Mouse (Mus musculus): ENCODE data around the gene Ccnd3. TPM values are rescaled to one million over a fixed set of nuclear protein-coding genes. Genes with fewer than 3 reads are reported as not detected.

Ccnd3 gene
- 76.5 and 139 TPM in 2 replicates for polyA plus RNA-seq (2015; fragmentation: Nextera tagmentation; extraction: Ambion mirVana)

GRCm38 (mm10) chr17:47504941-47505346 lies at the start of gene Ccnd3:
Gene Ccnd3, plus strand, starts transcription at chr17:47505051.
- no peak for ATAC-seq (ENCODE audit: low FRiP score)
- WGBS, result 3% methylated on average over 22 of the region's 22 CpGs

GRCm38 (mm10) chr17:47458310-47458709 lies 46.5 kb upstream of the Ccnd3 start:
- Histone ChIP-seq H3K4me3 (replicated peaks) (no peak overlapping the region), H3K4me1 (no peaks in the 10 kb centered on the region), H3K9ac (replicated peaks) (no peak overlapping the region), H3K27ac (replicated peaks) (no peak overlapping the region), H3K4me2 (no peak overlapping the region), H3K9me3 (replicated peaks) (no peaks in the 10 kb centered on the region), H3K36me3 (no peaks in the 10 kb centered on the region), H3K27me3 (replicated peaks) (no peaks in the 10 kb centered on the region)
- 78% methylated on average over 13 of the region's 13 CpGs for WGBS
- no peak for ATAC-seq (ENCODE audit: low FRiP score)

More at GRCm38 (mm10) chr17:47504941-47505346, at the start of gene Ccnd3:
- Histone ChIP-seq H3K27ac (replicated peaks) (no peak within 1 kb of the TSS; the same call in 1 of the 2 replicates), H3K4me1 (peaks cover 28% of the 10 kb centered on the region), H3K4me3 (replicated peaks) (peak within 1 kb of the TSS; percentile 33), H3K36me3 (no peaks in the 10 kb centered on the region), H3K27me3 (replicated peaks) (no peaks in the 10 kb centered on the region), H3K9ac (replicated peaks) (peak within 1 kb of the TSS; percentile 21), H3K4me2 (peak within 1 kb of the TSS; percentile 70), H3K9me3 (replicated peaks) (no peaks in the 10 kb centered on the region)

GRCm38 (mm10) chr17:47458936-47459335 lies 45.9 kb upstream of the Ccnd3 start:
- Histone ChIP-seq H3K36me3 (no peaks in the 10 kb centered on the region), H3K27me3 (replicated peaks) (no peaks in the 10 kb centered on the region), H3K4me3 (replicated peaks) (no peak overlapping the region), H3K9ac (replicated peaks) (no peak overlapping the region), H3K27ac (replicated peaks) (no peak overlapping the region), H3K4me2 (no peak overlapping the region), H3K4me1 (no peaks in the 10 kb centered on the region), H3K9me3 (replicated peaks) (no peaks in the 10 kb centered on the region)
- no peak for ATAC-seq (ENCODE audit: low FRiP score)
- 98% methylated on average over 2 of the region's 2 CpGs for WGBS

- Histone ChIP-seq H3K27ac (replicated peaks) (no peak overlapping the region), H3K9ac (replicated peaks) (no peak overlapping the region)
- WGBS, result 93% methylated on average over 3 of the region's 3 CpGs
Observed at GRCm38 (mm10) chr17:47459341-47459919, 45.4 kb upstream of the Ccnd3 start.

GRCm38 (mm10) chr17:47461688-47462087 lies 43.2 kb upstream of the Ccnd3 start:
- no peak overlapping the region for H3K4me3 ChIP-seq (replicated peaks)
- peaks cover 14% of the 10 kb centered on the region; the same call in 1 of the 2 replicates for H3K27me3 ChIP-seq (replicated peaks)
- H3K4me2 ChIP-seq, result no peak overlapping the region
- H3K27ac ChIP-seq (replicated peaks), result no peak overlapping the region
- no peaks in the 10 kb centered on the region for H3K4me1 ChIP-seq
- H3K36me3 ChIP-seq, result no peaks in the 10 kb centered on the region
- no peak overlapping the region for H3K9ac ChIP-seq (replicated peaks)
- no peaks in the 10 kb centered on the region for H3K9me3 ChIP-seq (replicated peaks)
- 87% methylated on average over 3 of the region's 3 CpGs for WGBS
- no peak for ATAC-seq (ENCODE audit: low FRiP score)

More at GRCm38 (mm10) chr17:47459341-47459919, 45.4 kb upstream of the Ccnd3 start:
- Histone ChIP-seq H3K9me3 (replicated peaks) (no peaks in the 10 kb centered on the region), H3K4me2 (no peak overlapping the region), H3K27me3 (replicated peaks) (0 out of 2 replicates have a peak, but pooled peaks cover under 1% of the 10 kb centered on the region), H3K36me3 (no peaks in the 10 kb centered on the region), H3K4me1 (no peaks in the 10 kb centered on the region), H3K4me3 (replicated peaks) (no peak overlapping the region)
- no peak for ATAC-seq (ENCODE audit: low FRiP score)

GRCm38 (mm10) chr17:47462209-47462608 lies 42.6 kb upstream of the Ccnd3 start:
- no peaks in the 10 kb centered on the region for H3K4me1 ChIP-seq
- 85% methylated on average over 7 of the region's 7 CpGs for WGBS
- H3K36me3 ChIP-seq, result no peaks in the 10 kb centered on the region
- H3K27me3 ChIP-seq (replicated peaks), result peaks cover 19% of the 10 kb centered on the region
- no peak overlapping the region for H3K9ac ChIP-seq (replicated peaks)
- H3K4me2 ChIP-seq, result no peak overlapping the region
- H3K27ac ChIP-seq (replicated peaks), result no peak overlapping the region
- ATAC-seq (ENCODE audit: low FRiP score), result no peak
- no peak overlapping the region for H3K4me3 ChIP-seq (replicated peaks)
- no peaks in the 10 kb centered on the region for H3K9me3 ChIP-seq (replicated peaks)

- Histone ChIP-seq H3K4me2 (no peak overlapping the region), H3K9ac (replicated peaks) (no peak overlapping the region), H3K27ac (replicated peaks) (no peak overlapping the region), H3K27me3 (replicated peaks) (peaks cover 25% of the 10 kb centered on the region), H3K4me1 (no peaks in the 10 kb centered on the region), H3K9me3 (replicated peaks) (no peaks in the 10 kb centered on the region), H3K36me3 (no peaks in the 10 kb centered on the region), H3K4me3 (replicated peaks) (no peak overlapping the region)
- ATAC-seq (ENCODE audit: low FRiP score), result no peak
- 47% methylated on average over 9 of the region's 9 CpGs for WGBS
Observed at GRCm38 (mm10) chr17:47462728-47463388, 42.0 kb upstream of the Ccnd3 start.

- 52% methylated on average over 12 of the region's 12 CpGs for WGBS
- H3K4me1 ChIP-seq, result peaks cover 5% of the 10 kb centered on the region
- H3K27me3 ChIP-seq (replicated peaks), result peaks cover 41% of the 10 kb centered on the region
- no peak overlapping the region for H3K4me2 ChIP-seq
- no peak for ATAC-seq (ENCODE audit: low FRiP score)
- H3K36me3 ChIP-seq, result no peaks in the 10 kb centered on the region
- H3K27ac ChIP-seq (replicated peaks), result no peak overlapping the region
- no peak overlapping the region for H3K9ac ChIP-seq (replicated peaks)
- H3K9me3 ChIP-seq (replicated peaks), result no peaks in the 10 kb centered on the region
- no peak overlapping the region for H3K4me3 ChIP-seq (replicated peaks)
Observed at GRCm38 (mm10) chr17:47464248-47464965, 40.4 kb upstream of the Ccnd3 start.

- H3K9me3 ChIP-seq (replicated peaks), result no peaks in the 10 kb centered on the region
- WGBS, result 85% methylated on average over 11 of the region's 11 CpGs
- H3K4me1 ChIP-seq, result peaks cover 5% of the 10 kb centered on the region
- H3K27ac ChIP-seq (replicated peaks), result no peak overlapping the region
- no peak overlapping the region for H3K9ac ChIP-seq (replicated peaks)
- no peaks in the 10 kb centered on the region for H3K36me3 ChIP-seq
- no peak overlapping the region for H3K4me3 ChIP-seq (replicated peaks)
- no peak overlapping the region for H3K4me2 ChIP-seq
- no peak for ATAC-seq (ENCODE audit: low FRiP score)
- peaks cover 41% of the 10 kb centered on the region for H3K27me3 ChIP-seq (replicated peaks)
Observed at GRCm38 (mm10) chr17:47465016-47465415, 39.8 kb upstream of the Ccnd3 start.

GRCm38 (mm10) chr17:47466284-47466683 lies 38.6 kb upstream of the Ccnd3 start:
- ATAC-seq (ENCODE audit: low FRiP score), result no peak
- no peak overlapping the region for H3K9ac ChIP-seq (replicated peaks)
- H3K27ac ChIP-seq (replicated peaks), result no peak overlapping the region
- no peaks in the 10 kb centered on the region for H3K9me3 ChIP-seq (replicated peaks)
- no peak overlapping the region for H3K4me3 ChIP-seq (replicated peaks)
- H3K4me2 ChIP-seq, result no peak overlapping the region
- H3K36me3 ChIP-seq, result no peaks in the 10 kb centered on the region
- WGBS, result 35% methylated on average over 9 of the region's 9 CpGs
- H3K4me1 ChIP-seq, result peaks cover 8% of the 10 kb centered on the region
- H3K27me3 ChIP-seq (replicated peaks), result peaks cover 41% of the 10 kb centered on the region

- 65% methylated on average over 11 of the region's 11 CpGs for WGBS
- Histone ChIP-seq H3K9ac (replicated peaks) (no peak overlapping the region), H3K36me3 (no peaks in the 10 kb centered on the region), H3K27me3 (replicated peaks) (peaks cover 41% of the 10 kb centered on the region), H3K4me2 (no peak overlapping the region), H3K9me3 (replicated peaks) (no peaks in the 10 kb centered on the region), H3K4me1 (peaks cover 8% of the 10 kb centered on the region), H3K27ac (replicated peaks) (no peak overlapping the region), H3K4me3 (replicated peaks) (no peak overlapping the region)
- ATAC-seq (ENCODE audit: low FRiP score), result no peak
Observed at GRCm38 (mm10) chr17:47467659-47468058, 37.2 kb upstream of the Ccnd3 start.

All from neural tube, embryonic 15.5 days (tissue).